Mouse (Mus musculus): ENCODE results near the gene Zfr2.

The Zfr2 gene

GRCm38 (mm10) chr10:81232580-81233225 lies at the start of gene Zfr2:
TSS of gene Zfr2 (plus strand) at chr10:81233155.
- peak; percentile 77 for DNase-seq (ENCODE audit: low spot score)

GRCm38 (mm10) chr10:81183805-81184204 lies 49.1 kb upstream of the Zfr2 start, which contains the start of gene 4930442H23Rik:
TSS of gene 4930442H23Rik (minus strand) at chr10:81183849.
- no peak for DNase-seq (ENCODE audit: low spot score)

- no peak for DNase-seq (ENCODE audit: low spot score)
Observed at GRCm38 (mm10) chr10:81184765-81185164, 48.2 kb upstream of the Zfr2 start.

GRCm38 (mm10) chr10:81187161-81187560 lies 45.8 kb upstream of the Zfr2 start:
- DNase-seq (ENCODE audit: low spot score) = no peak

- no peak for DNase-seq (ENCODE audit: low spot score)
Observed at GRCm38 (mm10) chr10:81189821-81190220, 43.1 kb upstream of the Zfr2 start.

GRCm38 (mm10) chr10:81190236-81190911 lies 42.6 kb upstream of the Zfr2 start:
- no peak for DNase-seq (ENCODE audit: low spot score)

- no peak for DNase-seq (ENCODE audit: low spot score)
Observed at GRCm38 (mm10) chr10:81190912-81191321, 42.0 kb upstream of the Zfr2 start.

- no peak for DNase-seq (ENCODE audit: low spot score)
Observed at GRCm38 (mm10) chr10:81191342-81191982, 41.5 kb upstream of the Zfr2 start.

GRCm38 (mm10) chr10:81192270-81192967 lies 40.5 kb upstream of the Zfr2 start:
- DNase-seq (ENCODE audit: low spot score) = peak; percentile 74

- DNase-seq (ENCODE audit: low spot score) = no peak
Observed at GRCm38 (mm10) chr10:81192968-81193501, 39.9 kb upstream of the Zfr2 start.

- no peak for DNase-seq (ENCODE audit: low spot score)
Observed at GRCm38 (mm10) chr10:81193991-81194774, 38.8 kb upstream of the Zfr2 start.

GRCm38 (mm10) chr10:81195300-81195699 lies 37.7 kb upstream of the Zfr2 start:
- no peak for DNase-seq (ENCODE audit: low spot score)

- no peak for DNase-seq (ENCODE audit: low spot score)
Observed at GRCm38 (mm10) chr10:81196470-81197065, 36.4 kb upstream of the Zfr2 start.

- no peak for DNase-seq (ENCODE audit: low spot score)
Observed at GRCm38 (mm10) chr10:81197305-81197704, 35.6 kb upstream of the Zfr2 start.

GRCm38 (mm10) chr10:81198230-81198629 lies 34.7 kb upstream of the Zfr2 start:
- no peak for DNase-seq (ENCODE audit: low spot score)

GRCm38 (mm10) chr10:81198990-81199389 lies 34.0 kb upstream of the Zfr2 start:
- DNase-seq (ENCODE audit: low spot score) = no peak

- no peak for DNase-seq (ENCODE audit: low spot score)
Observed at GRCm38 (mm10) chr10:81200141-81200540, 32.8 kb upstream of the Zfr2 start.

- DNase-seq (ENCODE audit: low spot score) = no peak
Observed at GRCm38 (mm10) chr10:81200605-81201287, 32.2 kb upstream of the Zfr2 start.

GRCm38 (mm10) chr10:81201807-81202758 lies 30.9 kb upstream of the Zfr2 start, which contains the start of gene Nmrk2:
TSS of gene Nmrk2 (minus strand) at chr10:81202051.
- DNase-seq (ENCODE audit: low spot score) = no peak

All from spleen, adult 12 weeks (tissue).